Mouse (Mus musculus): ENCODE results near the gene Slc17a8. TPM values are rescaled to one million over a fixed set of nuclear protein-coding genes. Genes with fewer than 3 reads are reported as not detected.
A peak's percentile ranks its signal among the peaks of the same experiment; 100 is the strongest.
"Not testable (repeated sequence)": the region's sequence is repeated elsewhere in the genome, so short reads cannot be mapped to it uniquely, and the experiment has no call there.

The Slc17a8 gene
- total RNA-seq (2021) = 1 to 10 TPM; 3.1 to 3.5 TPM
- long read RNA-seq, experiment 1 = 0 reads
- long read RNA-seq, experiment 2, full-length matches to known transcripts = 1 of 1 reads
- long read RNA-seq, experiment 2, partial matches to known transcripts = 0 of 1 reads
- long read RNA-seq, experiment 2, other reads (novel, unspliced or antisense) = 0 of 1 reads

- no peak for TF ChIP-seq CTCF (conservative IDR thresholded peaks at IDR 0.05)
- no peak for DNase-seq (ENCODE audit: low spot score in 2 of 2)
- H3K27ac ChIP-seq = no peak within 1 kb of the TSS
- H3K4me3 ChIP-seq = no peak within 1 kb of the TSS
Observed at GRCm38 (mm10) chr10:89621129-89621528, at the start of gene Slc17a8. TSS of gene Slc17a8 (minus strand) at chr10:89621253.

- H3K27ac ChIP-seq; DNase-seq (ENCODE audit: low spot score in 2 of 2); H3K4me3 ChIP-seq: not testable (repeated sequence)
Observed at GRCm38 (mm10) chr10:89670371-89670770, 49.3 kb upstream of the Slc17a8 start.

- DNase-seq (ENCODE audit: low spot score in 2 of 2) = no peak
- no peak for TF ChIP-seq CTCF (conservative IDR thresholded peaks at IDR 0.05)
- H3K4me3 ChIP-seq = no peak overlapping the region
- H3K27ac ChIP-seq = no peak overlapping the region
Observed at GRCm38 (mm10) chr10:89667571-89667970, 46.5 kb upstream of the Slc17a8 start.

GRCm38 (mm10) chr10:89665679-89666078 is 44.6 kb upstream of the Slc17a8 start:
- DNase-seq (ENCODE audit: low spot score in 2 of 2) = no peak
- no peak for TF ChIP-seq CTCF (conservative IDR thresholded peaks at IDR 0.05)
- H3K27ac ChIP-seq = peak overlapping the region; percentile 39; the same call in 1 of the 2 replicates
- H3K4me3 ChIP-seq = no peak overlapping the region

GRCm38 (mm10) chr10:89664977-89665645 is 44.1 kb upstream of the Slc17a8 start:
- no peak for DNase-seq (ENCODE audit: low spot score in 2 of 2)
- no peak for TF ChIP-seq CTCF (conservative IDR thresholded peaks at IDR 0.05)
- H3K27ac ChIP-seq = peak overlapping the region; percentile 43; the same call in 1 of the 2 replicates
- H3K4me3 ChIP-seq = no peak overlapping the region

- peak; percentile 15 to 60 for DNase-seq (ENCODE audit: low spot score in 2 of 2)
- 0 out of 2 replicates have a peak overlapping the region, but pooled peaks have one; percentile 10 for H3K27ac ChIP-seq
- TF ChIP-seq CTCF (conservative IDR thresholded peaks at IDR 0.05) = no peak
- no peak overlapping the region for H3K4me3 ChIP-seq
Observed at GRCm38 (mm10) chr10:89656366-89656765, 35.3 kb upstream of the Slc17a8 start.

- DNase-seq (ENCODE audit: low spot score in 2 of 2) = peak in 1 of 2 experiments; percentile 37
- Histone ChIP-seq H3K27ac (0 out of 2 replicates have a peak overlapping the region, but pooled peaks have one; percentile 11), H3K4me3 (no peak overlapping the region)
- TF ChIP-seq CTCF (conservative IDR thresholded peaks at IDR 0.05) = no peak
Observed at GRCm38 (mm10) chr10:89652912-89653311, 31.9 kb upstream of the Slc17a8 start.

GRCm38 (mm10) chr10:89651691-89652090 is 30.6 kb upstream of the Slc17a8 start:
- no peak for TF ChIP-seq CTCF (conservative IDR thresholded peaks at IDR 0.05)
- Histone ChIP-seq H3K4me3 (no peak overlapping the region), H3K27ac (no peak overlapping the region)
- DNase-seq (ENCODE audit: low spot score in 2 of 2) = no peak

- no peak for DNase-seq (ENCODE audit: low spot score in 2 of 2)
- H3K27ac ChIP-seq = no peak overlapping the region
- no peak overlapping the region for H3K4me3 ChIP-seq
- TF ChIP-seq CTCF (conservative IDR thresholded peaks at IDR 0.05) = no peak
Observed at GRCm38 (mm10) chr10:89646918-89647317, 25.9 kb upstream of the Slc17a8 start.

GRCm38 (mm10) chr10:89637001-89637400 is 15.9 kb upstream of the Slc17a8 start:
- Histone ChIP-seq H3K27ac (no peak overlapping the region), H3K4me3 (no peak overlapping the region)
- DNase-seq (ENCODE audit: low spot score in 2 of 2) = no peak
- no peak for TF ChIP-seq CTCF (conservative IDR thresholded peaks at IDR 0.05)

- H3K4me3 ChIP-seq = no peak overlapping the region
- H3K27ac ChIP-seq = no peak overlapping the region
- DNase-seq (ENCODE audit: low spot score in 2 of 2) = peak; percentile 12 to 27
- TF ChIP-seq CTCF (conservative IDR thresholded peaks at IDR 0.05) = peak; percentile 67
Observed at GRCm38 (mm10) chr10:89635018-89635417, 14.0 kb upstream of the Slc17a8 start.

- H3K27ac ChIP-seq = no peak overlapping the region
- no peak for TF ChIP-seq CTCF (conservative IDR thresholded peaks at IDR 0.05)
- H3K4me3 ChIP-seq = no peak overlapping the region
- DNase-seq (ENCODE audit: low spot score in 2 of 2) = no peak
Observed at GRCm38 (mm10) chr10:89633736-89634426, 12.8 kb upstream of the Slc17a8 start.

- H3K27ac ChIP-seq = no peak overlapping the region
- DNase-seq (ENCODE audit: low spot score in 2 of 2) = no peak
- no peak overlapping the region for H3K4me3 ChIP-seq
- TF ChIP-seq CTCF (conservative IDR thresholded peaks at IDR 0.05) = no peak
Observed at GRCm38 (mm10) chr10:89633121-89633520, 12.1 kb upstream of the Slc17a8 start.
